Mouse (Mus musculus) liver, postnatal 0 days (tissue): Measurements from ENCODE around the gene Zfand3.

ENCODE experiments used
- CTCF ChIP-seq: sonication (generic); IDR thresholded peaks from 2 replicates; pipeline ENCODE4 v1.5.1; 2016; ENCODE audit warnings: antibody characterized with exemption, low read depth
- EP300 ChIP-seq: IDR thresholded peaks from 2 replicates; pipeline ENCODE4 v1.6.1; 2016; ENCODE audit warnings: antibody characterized with exemption, low read depth, mild to moderate bottlenecking

GRCm38 (mm10) chr17:30029633-30030226, 25.2 kb downstream of the Zfand3 start:
- TF ChIP-seq CTCF = no peak
- TF ChIP-seq EP300 = no peak
